Mouse (Mus musculus) adrenal gland, adult 8-10 months (tissue): Measurements from ENCODE around the gene Olfr1496. TPM values are rescaled to one million over a fixed set of nuclear protein-coding genes. Genes with fewer than 3 reads are reported as not detected.
"Not testable (repeated sequence)": the region's sequence is repeated elsewhere in the genome, so short reads cannot be mapped to it uniquely, and the experiment has no call there.

Experiments
- DNase-seq: peaks from one replicate; pipeline ENCODE4 v3.0.0; 2022
- total RNA-seq, 4 experiments: library from RNA; stranded (reverse); gene quantifications; 2 replicates each; pipeline ENCODE4 v1.2.4; 2022

Olfr1496 gene
- not detected for total RNA-seq

DNA sequence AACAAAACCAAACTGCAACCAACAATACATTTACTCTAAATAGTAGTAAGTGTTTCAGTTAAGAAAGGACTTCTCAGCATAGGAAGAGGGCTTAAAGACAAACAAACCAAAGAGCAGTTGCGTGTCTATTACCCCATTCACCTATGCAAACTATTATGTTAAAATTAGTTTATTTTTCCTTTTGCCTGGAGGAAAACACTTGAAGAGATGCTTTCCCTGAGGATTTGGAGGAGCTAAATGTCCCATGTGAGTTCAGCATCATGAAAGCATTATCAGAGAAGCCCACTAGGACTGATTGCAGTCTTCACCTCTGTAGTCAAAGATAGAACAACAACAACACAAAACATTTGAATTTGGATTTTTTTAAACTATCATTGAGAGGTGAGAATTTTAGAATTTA lies at the start of gene Olfr1496:
Olfr1496 (plus strand) TSS at position 301 of the 400 bp plus-strand sequence.
- DNase-seq, result no peak

DNA sequence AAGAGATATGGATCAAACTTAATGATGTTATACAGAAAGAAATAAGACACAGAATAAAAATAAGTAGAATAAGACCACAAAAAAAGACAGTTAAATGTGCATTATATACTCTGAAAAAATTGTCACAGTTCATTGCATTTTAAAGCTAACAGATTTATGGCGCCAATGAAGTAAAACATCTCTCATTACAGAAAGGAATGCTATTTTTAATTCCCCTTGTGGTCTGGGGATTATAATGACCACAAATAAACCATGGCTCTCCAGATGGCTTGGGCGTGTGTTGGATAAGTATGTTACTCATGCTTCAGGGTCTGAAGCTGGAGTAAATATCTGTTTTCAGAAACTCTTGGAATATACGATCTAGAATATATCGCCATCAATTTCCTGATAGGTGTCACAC lies 38.2 kb upstream of the Olfr1496 start, which contains the start of gene Olfr1494:
Olfr1494 (plus strand) TSS at position 301 of the 400 bp plus-strand sequence.
- DNase-seq, result no peak

DNA sequence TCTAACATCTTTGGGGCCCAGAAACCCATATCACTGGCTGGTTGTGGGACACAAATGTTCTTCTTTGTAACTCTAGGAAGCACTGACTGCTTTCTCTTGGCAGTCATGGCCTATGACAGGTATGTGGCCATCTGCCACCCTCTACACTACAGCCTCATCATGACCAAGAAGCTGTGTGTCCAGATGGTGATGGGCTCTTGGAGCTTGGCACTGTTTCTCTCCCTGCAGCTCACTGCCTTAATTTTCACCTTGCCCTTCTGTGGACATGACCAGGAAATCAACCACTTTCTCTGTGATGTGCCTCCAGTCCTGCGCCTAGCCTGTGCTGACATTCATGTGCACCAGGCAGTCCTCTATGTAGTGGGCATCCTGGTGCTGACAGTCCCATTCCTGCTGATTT lies 28.3 kb upstream of the Olfr1496 start:
- no peak for DNase-seq

DNA sequence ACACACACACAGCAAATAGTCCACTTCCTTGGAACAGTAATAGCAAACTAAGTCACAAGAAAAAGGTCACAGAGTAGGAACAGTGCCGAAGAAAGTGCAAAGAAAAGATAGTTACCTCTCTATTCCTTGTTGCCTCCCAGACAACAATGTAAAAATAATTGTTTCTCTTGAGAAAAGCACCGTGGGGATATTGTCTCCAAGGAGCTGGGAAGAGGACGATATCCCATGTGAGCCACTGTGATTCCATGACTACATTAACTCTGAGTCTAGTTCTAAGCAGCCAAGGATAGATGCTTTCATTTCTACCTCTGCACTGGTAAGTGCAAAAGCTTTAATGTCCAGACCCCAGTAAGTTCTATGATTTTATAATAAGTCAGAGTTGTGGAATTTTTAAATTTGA lies 13.4 kb upstream of the Olfr1496 start, which contains the start of gene Olfr1495:
Olfr1495 (plus strand) TSS at position 301 of the 400 bp plus-strand sequence.
- DNase-seq, result no peak

DNA sequence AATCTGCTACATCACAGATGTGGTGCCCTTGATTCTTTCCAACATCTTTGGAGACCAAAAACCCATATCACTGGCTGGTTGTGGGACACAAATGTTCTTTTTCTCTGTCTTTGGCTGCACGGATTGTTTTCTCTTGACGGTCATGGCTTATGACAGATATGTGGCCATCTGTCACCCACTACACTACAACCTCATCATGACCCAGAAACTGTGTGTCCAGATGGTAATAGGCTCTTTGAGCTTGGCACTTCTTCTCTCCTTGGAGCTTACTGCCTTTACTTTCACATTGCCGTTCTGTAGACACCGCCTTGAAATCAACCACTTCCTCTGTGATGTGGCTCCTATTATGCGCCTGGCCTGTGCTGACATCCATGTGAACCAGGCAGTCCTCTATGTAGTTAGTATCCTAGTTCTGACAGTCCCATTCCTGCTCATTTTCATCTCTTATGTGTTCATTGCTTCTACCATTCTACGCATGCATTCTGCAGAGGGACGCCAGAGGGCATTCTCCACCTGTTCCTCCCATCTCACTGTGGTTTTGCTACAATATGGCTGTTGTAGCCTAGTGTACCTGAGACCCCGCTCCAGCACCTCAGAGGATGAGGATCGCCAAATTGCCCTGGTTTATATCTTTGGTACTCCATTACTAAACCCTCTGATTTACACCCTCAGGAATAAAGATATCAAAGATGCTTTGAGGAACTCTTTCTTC lies 9.0 kb upstream of the Olfr1496 start:
- DNase-seq, result no peak

DNA sequence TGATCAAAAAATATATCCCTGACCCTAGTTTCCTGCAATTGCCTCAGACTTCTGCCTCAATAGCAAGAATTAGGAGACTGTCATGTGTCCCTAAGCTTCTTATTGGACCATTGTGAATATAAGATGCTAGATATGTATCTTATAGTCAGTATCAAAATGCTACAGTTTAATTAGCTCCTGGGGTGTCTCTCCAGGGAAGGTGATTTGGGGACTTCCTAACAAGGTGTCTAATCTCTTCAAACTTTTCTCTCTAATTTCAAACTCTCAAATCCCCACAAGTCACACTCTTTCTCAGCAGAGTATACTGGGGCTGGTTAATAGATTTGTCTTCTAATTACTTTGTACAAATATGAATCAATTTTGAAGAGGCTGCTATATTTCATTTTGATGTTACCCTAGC lies 20.4 kb downstream of the Olfr1496 start, which contains the start of gene Olfr1497:
Olfr1497 (minus strand) TSS at position 101 of the 400 bp plus-strand sequence.
- no peak for DNase-seq

DNA sequence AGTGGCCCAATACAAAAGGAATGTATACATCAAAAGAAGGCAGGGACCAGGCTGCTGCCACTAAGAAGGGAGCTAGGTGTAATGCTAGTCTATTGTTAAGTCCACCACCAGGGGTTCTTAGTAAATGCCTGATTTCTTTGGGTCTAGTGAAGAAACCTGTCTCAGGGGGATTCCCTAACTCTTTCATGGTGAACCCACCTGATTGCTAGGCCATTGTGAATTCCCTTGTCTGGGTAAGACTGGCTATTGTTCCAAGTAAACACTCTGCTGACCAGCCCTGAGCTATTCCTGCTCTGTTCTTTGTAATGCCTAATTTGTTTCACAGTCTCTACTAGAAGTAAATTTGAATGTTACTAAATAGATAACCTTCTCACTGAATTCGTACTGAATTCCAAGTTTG lies 27.8 kb downstream of the Olfr1496 start:
- DNase-seq, result not testable (repeated sequence)

DNA sequence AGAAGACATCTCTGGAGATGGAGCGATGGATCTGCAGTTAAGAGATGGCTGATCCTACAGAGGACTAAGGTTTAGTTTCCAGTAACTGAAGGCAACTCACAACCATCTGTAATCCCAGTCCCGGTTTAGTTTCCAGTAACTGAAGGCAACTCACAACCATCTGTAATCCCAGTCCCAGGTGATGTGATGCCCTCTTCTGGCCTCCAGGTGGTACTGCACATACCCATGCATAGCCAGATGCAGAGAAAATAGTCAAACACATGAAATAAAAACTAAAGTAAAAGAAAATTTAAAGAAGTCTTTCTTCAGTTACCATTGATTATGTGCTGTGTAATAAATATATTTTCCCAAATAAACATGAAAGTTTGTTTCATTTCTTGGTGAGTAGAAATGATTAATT lies 35.1 kb downstream of the Olfr1496 start:
- no peak for DNase-seq

DNA sequence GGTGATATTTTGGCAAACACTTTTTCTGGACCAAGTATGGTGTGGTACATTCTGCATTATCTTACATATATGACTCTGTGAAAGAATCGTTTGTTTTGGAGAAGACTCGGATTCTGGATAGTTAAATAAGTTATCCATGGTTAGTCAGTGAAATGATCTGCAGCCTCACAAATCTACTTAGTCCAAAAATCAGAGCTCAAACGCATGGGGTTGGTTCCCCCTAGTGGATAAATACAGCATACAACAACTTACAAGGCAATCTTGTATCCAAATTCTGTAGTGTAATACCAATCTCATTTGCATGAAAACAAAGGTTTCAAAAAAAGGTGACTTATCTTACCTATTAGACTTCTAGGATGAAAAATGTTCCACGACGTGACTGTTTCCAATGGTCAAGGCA lies 41.1 kb downstream of the Olfr1496 start:
- no peak for DNase-seq

DNA sequence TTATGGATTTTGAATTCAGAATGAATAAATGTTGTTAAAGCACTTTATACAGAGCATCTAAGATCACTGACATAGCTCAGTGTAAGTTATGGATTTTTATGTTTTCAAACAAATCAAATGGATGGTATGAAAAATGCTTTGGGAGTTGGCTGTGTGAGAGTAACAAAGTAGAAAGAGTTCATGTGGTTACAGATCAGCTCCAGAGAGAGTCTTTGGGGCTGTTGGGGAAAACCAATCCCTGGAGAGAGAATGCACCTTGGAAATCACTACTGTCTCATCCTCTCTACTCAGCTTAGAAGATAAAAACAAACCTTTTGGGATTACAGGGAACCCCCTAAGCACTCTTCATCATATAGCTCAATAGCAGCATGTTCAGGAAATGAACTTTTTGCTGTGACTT lies 41.7 kb downstream of the Olfr1496 start, which contains the start of gene Olfr1499:
Olfr1499 (minus strand) TSS at position 101 of the 400 bp plus-strand sequence.
- DNase-seq, result no peak

DNA sequence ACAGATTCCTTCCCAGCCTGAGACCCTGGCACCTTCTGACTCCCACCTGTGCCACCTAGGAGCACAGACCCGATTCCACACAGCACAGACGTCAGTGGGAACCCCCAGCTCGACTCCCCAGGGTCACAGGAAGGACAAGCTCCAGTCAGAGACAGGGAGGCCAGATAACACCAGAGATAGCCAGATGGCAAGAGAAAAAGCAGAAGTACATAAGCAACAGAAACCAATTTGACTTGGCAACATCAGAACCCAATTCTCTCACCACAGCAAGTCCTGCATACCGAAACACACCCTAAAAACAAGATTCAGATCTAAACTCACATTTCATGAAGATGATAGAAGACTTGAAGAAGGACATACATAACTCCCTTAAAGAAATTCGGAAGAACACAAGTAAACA lies 43.2 kb downstream of the Olfr1496 start:
- DNase-seq, result no peak

DNA sequence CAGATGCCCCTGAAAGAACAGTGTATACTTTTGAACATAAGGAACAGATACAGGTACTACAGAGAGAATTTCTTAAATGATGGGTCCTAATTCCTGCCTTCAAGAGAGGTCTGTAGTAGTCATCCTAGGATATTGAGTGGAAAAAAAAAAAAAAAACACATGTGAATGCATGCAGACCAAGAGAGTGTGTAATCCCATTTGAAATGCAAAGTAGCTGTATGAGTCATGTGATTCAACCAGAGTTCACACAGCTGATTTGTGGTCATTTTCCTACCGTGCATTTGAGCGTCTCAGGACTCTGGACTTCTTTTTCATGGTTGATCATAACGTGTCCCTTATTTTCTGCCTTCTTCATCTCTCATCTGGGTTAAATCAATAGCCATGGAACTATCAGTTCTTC lies 50.8 kb downstream of the Olfr1496 start:
- no peak for DNase-seq

DNA sequence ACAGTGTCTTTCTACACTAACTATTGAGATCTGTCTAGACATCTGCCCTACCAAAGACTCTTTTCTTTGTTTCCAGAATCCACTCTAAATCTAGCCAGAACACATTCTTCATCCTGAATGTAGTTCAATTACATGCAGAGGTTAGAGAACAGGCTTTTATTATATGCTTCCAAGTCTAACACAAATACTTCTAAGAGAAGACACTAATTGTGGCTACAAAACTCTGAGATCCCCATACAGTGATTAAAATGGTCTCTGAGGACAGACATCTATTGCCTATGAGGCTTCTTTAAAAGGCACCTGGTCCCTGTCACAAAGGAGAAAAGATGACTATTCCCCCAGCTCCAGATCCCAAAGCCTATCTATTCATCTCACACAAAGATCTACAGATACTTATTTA lies 52.7 kb downstream of the Olfr1496 start, which contains the start of gene Olfr1500:
Olfr1500 (minus strand) TSS at position 101 of the 400 bp plus-strand sequence.
- no peak for DNase-seq

Other genes with a start within 250 kb of the Olfr1496 start
- not detected for gene Olfr1480, start 250.0 kb upstream of the Olfr1496 start, total RNA-seq
- not detected for gene Olfr1484, start 194.4 kb upstream of the Olfr1496 start, total RNA-seq
- gene Olfr1487, start 160.5 kb upstream of the Olfr1496 start, total RNA-seq, result not detected
- gene Olfr1489, start 146.3 kb upstream of the Olfr1496 start, total RNA-seq, result not detected
- gene Olfr1490, start 126.8 kb upstream of the Olfr1496 start, total RNA-seq, result not detected
- not detected for gene Olfr1491, start 80.6 kb upstream of the Olfr1496 start, total RNA-seq
- not detected for gene Olfr1493-ps1, start 54.6 kb upstream of the Olfr1496 start, total RNA-seq
- not detected for gene Olfr1494, start 38.1 kb upstream of the Olfr1496 start, total RNA-seq
- gene Olfr1495, start 13.3 kb upstream of the Olfr1496 start, total RNA-seq, result not detected
- gene Olfr1497, start 20.3 kb downstream of the Olfr1496 start, total RNA-seq, result not detected
- gene Olfr1499, start 41.6 kb downstream of the Olfr1496 start, total RNA-seq, result not detected
- not detected for gene Olfr1500, start 52.6 kb downstream of the Olfr1496 start, total RNA-seq
- not detected for gene Olfr1501, start 72.8 kb downstream of the Olfr1496 start, total RNA-seq
- gene Olfr1502, start 83.9 kb downstream of the Olfr1496 start, total RNA-seq, result not detected
- not detected for gene Olfr1504, start 120.0 kb downstream of the Olfr1496 start, total RNA-seq
- not detected for gene Olfr1505, start 135.7 kb downstream of the Olfr1496 start, total RNA-seq